Mouse (Mus musculus): ENCODE data around the gene Psmd13.

DNA sequence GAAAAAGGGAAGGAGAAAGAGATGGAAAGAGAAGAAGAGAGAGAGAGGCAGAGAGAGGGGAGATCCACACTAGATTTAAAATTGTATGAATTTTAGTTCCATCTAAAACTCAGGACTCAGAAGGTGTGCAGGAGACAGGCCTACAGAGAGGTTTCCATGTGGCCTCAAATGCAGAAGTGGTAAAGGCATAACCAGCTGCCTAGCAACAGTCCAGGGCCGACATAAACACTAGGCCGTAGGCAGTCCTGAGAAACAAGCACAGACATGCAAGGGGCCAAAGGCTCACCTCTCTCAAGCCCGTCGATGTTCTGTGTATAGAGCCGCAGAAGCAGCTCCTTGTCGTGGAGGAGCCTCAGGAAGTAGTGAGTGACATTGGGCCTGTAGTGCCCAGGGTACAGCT lies 4.4 kb upstream of the Psmd13 start:
- TF ChIP-seq POLR2A (IDR thresholded peaks at IDR 0.05; ENCODE audit: extremely low read depth, insufficient read depth, low read length) (no peak), CTCF (IDR thresholded peaks at IDR 0.05; ENCODE audit: extremely low read depth, insufficient read depth, low read length) (no peak)

Measured in cortical plate, adult 2 months (tissue).